Mouse (Mus musculus) ovary, postnatal 14 days (tissue): ENCODE results near the gene Nipsnap2.
"Not testable (repeated sequence)": the region's sequence is repeated elsewhere in the genome, so short reads cannot be mapped to it uniquely, and the experiment has no call there.

Source experiments
- DNase-seq: peaks from one replicate; pipeline ENCODE4 v3.0.0; 2022; ENCODE audit warnings: low spot score

The Nipsnap2 gene

DNA sequence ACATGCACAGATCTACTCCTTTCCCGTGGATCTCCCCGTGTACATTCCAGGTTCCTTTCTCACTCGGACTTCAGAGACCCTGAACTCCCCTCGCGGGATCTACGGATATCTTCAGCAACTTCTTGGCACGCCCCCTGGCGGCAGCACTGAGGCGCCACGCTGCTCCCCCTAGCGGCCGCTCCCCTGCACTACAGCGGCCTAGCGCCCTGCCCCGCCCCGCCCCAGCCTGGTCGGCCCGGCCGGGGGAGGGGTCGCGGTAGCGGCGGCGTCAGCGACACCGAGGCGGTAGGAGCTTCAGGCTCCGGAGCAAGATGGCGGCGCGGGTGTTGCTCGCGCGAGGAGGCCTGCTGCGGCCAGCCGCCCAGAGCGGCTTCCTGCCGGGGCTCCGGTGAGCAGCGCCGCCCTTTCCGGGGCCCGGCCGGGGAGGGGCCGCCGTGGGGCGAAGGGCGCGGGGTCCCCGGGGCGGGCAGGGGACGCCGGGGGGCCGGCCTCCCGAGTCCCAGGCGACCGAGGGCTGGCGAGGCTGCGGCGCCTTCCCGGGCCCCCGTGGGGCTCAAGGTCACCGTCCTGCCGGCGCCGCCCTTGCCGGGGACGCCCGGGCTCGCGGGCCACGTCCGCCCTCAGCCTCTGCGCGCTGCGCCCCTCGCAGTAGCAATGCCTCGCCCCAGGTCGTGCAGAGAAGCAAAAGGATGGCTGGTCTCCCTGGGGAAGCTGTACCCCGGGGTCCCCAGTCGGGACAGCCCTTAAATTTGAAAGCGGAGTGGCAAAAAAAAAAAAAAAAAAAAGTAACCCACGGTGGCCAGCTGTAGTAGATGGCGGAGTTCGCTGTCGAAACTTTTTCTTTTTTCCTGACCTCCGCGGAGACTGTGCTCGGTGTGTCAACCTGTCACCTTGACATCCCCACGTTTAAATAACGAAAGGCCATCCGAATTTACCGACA lies at the start of gene Nipsnap2:
Nipsnap2 (plus strand) TSS at position 230 of the 940 bp plus-strand sequence.
- DNase-seq: peak; percentile 98

DNA sequence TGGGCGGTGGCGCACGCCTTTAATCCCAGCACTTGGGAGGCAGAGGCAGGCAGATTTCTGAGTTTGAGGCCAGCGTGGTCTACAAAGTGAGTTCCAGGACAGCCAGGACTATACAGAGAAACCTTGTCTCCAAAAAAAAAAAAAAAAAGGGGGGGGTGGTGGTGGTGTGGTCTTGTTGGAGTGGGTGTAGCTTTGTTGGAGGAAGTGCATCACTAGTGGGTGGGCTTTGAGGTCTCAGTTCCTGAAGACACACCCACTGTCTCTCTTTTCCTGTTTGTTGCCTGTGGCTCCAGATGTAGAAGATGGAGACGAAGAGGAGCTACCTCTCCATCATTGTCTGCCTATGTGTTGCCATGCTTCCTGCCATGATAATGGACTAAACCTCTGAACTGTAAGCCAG lies 39.7 kb upstream of the Nipsnap2 start:
- DNase-seq: not testable (repeated sequence)

- no peak for DNase-seq
These were observed 37.2 kb upstream of the Nipsnap2 start for GRCm38 (mm10) chr5:129687621-129688020.

DNA sequence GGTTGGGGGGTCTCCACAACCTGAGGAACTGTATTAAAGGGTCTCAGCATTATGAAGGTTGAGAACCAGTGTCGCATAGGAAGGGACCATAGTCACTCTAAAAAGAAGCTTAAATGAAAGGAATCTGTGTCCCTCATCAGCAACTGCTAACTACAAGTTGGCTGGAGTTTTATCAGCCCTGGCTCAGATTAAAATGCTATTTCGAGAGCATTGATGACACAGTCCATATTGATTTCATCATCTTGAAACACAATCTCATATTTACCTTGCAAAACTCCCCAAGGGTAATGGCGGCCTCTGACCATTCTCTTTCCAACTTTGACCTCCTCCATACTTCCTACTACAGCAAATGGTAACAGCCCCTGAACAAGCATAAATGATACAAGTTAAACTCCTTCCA lies 34.3 kb upstream of the Nipsnap2 start:
- DNase-seq: no peak

DNA sequence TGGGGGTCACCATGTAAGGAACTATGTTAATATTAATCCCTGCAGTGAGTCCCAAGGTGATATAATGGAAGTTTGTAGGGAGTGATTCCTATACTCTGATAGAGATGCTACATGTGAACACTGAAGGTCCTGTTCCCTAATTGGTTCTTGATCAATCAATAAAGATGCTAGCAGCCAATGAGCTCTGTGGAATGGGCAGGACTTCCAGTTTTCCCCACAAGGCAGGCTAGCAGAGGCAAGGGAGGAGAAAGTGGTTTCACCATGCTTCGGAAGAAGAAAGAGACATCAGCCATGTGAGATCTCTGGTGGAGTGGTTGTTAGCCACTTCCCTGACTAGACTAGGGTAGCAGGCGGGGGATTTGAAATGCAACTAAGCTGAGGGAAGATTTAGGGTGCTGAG lies 24.4 kb upstream of the Nipsnap2 start:
- DNase-seq: no peak

GRCm38 (mm10) chr5:129701706-129702105 lies 23.2 kb upstream of the Nipsnap2 start:
- no peak for DNase-seq

GRCm38 (mm10) chr5:129703368-129703767 lies 21.5 kb upstream of the Nipsnap2 start:
- DNase-seq: no peak

- DNase-seq: no peak
These were observed 16.5 kb upstream of the Nipsnap2 start, which contains the start of gene Sept14 for GRCm38 (mm10) chr5:129708412-129708811. TSS of gene Sept14 (minus strand) at chr5:129708512.

DNA sequence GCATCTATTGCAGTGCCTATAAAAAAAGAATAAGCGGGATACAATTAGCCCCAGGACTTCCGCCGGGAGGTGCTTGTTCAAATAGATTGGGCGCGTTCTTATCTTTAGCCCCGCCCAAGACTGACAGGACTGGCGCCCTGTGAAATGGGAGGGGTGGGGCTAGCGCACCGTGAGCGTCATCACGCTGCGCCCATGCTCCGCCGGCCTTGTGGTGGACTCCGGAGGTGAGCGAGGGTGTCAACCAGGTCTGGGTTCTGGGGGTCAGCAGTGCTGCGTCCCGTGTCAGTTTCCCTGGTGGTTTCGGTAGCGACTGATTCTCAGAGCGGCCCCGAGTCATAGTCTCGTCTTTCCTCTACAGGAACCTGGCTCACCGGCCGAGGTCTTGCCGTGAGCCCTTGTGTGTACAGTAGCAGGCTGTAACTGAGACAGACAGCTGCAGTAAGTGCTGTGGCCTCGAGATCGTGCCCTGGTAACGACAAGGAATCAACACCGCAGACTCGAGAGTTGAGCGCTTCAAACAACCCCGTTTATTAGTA lies 9.5 kb upstream of the Nipsnap2 start, which contains the start of gene Mrps17:
Mrps17 (plus strand) TSS at position 172 of the 536 bp plus-strand sequence.
- peak; percentile 83 for DNase-seq

DNA sequence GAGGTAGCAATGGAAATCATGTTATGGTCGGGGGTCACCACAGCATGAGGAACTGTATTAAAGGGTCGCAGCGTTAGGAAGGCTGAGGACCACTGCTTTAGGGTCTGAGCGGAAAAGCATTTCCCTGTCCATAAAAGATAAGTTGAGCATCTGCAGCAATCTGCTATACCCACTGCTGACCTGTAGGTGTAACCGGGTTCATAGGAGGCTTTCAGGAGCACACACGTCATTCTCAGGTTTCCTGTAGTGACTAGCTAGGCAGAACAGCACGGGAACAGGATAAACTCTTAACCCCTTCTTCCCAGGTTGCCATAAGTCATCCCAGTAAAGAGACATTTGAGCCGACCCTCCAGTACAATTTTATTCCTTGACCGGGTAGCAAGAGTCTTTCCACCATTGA lies 7.8 kb upstream of the Nipsnap2 start:
- DNase-seq: no peak

DNA sequence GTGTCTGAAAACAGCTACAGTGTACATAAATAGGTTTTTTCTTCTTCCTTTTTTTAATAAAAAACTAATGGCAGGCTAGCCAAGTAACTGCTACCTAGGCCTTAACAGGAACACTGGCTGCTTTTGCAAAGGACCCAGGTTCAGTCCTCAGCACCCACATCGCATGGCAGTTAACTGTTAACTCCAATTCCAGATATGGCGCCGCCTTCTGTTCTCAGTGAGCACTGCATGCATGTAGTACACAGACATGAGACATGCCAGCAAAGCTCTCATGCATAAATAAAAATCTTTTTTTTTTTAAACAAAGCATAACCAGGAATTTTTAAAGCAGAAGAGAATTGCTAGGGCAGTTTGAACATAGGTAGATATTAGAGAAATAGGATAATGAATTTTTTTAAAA lies 4.7 kb upstream of the Nipsnap2 start:
- DNase-seq: no peak

GRCm38 (mm10) chr5:129724268-129724667 lies 595 bp upstream of the Nipsnap2 start:
- DNase-seq: no peak

GRCm38 (mm10) chr5:129725774-129726392 lies 1.0 kb downstream of the Nipsnap2 start:
- DNase-seq: no peak

DNA sequence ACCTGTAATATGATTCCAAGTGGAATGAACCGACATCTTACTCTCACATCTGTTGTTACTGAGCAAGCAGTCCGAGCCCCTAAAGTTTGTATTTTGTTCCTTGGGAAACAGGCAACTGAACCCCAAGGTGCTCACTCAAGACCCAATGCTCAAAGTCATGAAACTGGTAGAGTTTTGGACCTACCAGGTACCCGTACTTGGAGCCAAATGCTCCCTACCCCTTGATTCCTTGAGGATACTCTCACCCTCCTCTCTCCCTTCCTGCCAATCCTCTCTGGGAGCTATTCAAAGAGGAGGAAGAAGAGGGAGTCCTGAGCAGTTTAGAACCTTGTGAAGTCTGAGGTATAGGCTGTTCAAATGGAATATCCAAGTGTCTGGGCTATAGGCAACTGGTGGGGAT lies 1.9 kb downstream of the Nipsnap2 start:
- no peak for DNase-seq

DNA sequence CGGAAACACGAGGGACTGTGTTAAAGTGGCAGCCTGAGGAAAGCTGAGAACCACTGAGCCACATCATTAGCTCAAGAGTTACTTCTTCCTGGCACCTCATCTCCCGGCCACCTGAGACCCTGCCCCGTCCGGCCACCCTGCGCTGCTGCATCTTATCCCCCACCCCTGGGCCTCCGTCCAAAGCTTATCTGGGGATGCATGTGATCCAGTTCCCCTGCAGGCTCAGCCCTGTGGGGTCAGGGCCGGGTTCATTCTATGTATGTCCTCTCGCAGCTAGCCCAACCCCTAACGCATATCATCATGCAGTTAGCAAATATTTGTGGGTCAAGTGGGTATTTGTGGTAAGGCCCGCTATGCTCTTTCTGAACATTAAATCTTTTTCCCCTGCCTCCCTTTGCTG lies 4.4 kb downstream of the Nipsnap2 start:
- DNase-seq: no peak

DNA sequence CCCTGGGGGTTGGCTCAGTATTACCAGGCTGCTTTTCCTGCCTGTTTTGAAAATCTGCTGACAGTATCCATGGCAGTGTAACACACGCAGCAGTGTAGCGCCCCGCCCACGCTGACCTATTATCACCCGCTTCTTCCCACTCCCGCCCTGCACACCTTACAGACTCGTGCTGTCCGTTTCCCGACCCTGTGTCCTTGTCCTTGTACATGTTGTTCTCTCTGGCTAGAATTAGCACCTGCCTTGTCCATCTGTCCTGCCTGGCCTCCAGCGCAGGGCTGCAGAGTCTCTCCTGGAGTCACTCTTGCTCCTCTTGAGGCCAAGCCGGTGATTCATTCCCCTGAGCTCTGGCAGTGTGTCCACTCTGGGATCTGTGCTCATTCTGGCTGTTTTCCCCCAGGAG lies 5.5 kb downstream of the Nipsnap2 start:
- no peak for DNase-seq

- no peak for DNase-seq
These were observed 6.2 kb downstream of the Nipsnap2 start for GRCm38 (mm10) chr5:129731021-129731420.

GRCm38 (mm10) chr5:129740976-129741375 lies 16.1 kb downstream of the Nipsnap2 start:
- DNase-seq: no peak

DNA sequence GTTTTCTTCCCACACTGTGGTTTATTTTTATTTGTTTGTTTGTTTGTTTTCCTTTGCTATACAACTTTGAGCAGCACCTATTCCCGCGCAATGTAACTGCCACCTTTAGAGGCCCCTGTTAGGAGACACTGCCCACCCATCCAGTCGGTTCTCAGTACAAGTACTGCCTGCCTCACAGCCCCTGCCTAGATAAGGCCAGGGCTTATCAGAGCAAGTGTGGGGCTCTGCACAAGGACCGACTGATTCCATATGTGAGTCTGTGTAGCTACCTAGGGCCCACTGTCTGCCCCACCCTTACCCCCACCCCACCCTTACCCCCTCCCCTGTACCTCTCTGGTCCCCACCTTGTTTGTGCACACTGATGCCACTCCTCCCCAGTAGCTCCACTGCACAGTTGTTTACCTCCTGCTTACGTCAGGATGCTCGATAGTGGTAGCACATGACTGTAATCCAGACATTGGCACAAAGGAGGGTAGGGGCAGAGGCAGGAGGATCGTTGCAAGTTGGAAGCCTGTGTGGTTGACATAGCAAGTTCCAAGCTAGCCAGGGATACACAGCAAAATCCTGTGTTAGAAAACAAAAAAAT lies 18.1 kb downstream of the Nipsnap2 start:
- no peak for DNase-seq

DNA sequence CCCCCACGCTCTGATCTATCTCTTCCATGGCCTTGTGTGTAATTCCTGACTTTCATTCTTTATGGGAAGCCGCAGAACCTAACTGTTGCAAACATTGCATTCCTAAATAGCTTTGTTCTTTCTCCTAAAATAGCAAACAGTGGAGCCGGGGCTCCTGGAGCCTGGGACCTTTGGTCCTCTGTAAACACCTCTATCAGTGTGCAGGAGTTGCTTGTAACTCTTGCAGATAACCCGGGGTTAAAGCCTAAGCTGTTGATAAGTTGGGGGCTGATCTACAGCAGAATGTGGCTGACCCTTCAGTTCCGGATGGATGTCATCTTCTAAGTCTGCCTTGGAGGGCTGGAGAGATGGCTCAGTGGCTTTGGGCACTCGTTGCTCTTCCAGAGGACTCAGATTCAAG lies 19.2 kb downstream of the Nipsnap2 start:
- no peak for DNase-seq

- no peak for DNase-seq
These were observed 32.0 kb downstream of the Nipsnap2 start for GRCm38 (mm10) chr5:129756886-129757285.

GRCm38 (mm10) chr5:129759929-129760480 lies 35.1 kb downstream of the Nipsnap2 start:
- no peak for DNase-seq
